Mouse (Mus musculus) thymus, postnatal 10 days (tissue): ENCODE measurements around the gene Abcb1b.
"Not testable (repeated sequence)": the region's sequence is repeated elsewhere in the genome, so short reads cannot be mapped to it uniquely, and the experiment has no call there.

Experiments used
- DNase-seq, 2 experiments: peaks; one replicate each; pipeline ENCODE4 v3.0.0; 2021; ENCODE audit warnings: low spot score in 2 of 2

Abcb1b gene

DNA sequence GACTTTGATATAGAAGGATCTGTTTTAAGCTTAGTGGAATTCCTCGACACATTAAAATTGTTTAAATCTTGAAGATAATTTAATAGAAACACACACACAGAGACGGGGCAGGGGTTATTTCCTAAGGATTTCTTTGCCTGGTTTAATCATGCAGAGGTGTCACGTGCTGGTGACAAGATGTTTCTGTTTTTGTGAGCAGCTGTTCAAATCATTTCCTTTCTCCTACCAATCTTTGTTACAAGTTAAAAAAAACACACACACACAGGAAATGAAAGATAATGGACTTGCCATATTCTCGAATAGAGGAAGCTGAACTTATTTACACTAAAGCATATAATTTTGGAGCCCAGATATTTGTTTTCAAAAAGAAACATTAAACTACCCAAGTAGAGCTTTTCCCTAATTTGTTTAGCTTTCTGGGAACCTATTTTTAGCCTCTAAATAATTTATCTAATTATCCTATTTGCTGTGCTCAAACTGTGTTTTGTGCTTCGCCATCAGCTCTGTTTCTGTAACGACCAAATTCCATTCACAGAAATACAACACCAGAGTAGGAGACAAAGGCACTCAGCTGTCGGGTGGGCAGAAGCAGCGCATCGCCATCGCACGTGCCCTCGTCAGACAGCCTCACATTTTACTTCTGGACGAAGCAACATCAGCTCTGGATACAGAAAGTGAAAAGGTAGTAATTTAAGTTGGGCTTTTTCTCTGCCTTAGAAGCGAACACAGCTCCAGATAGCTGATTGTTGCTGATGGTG is 65.8 kb downstream of the Abcb1b start:
- no peak for DNase-seq

DNA sequence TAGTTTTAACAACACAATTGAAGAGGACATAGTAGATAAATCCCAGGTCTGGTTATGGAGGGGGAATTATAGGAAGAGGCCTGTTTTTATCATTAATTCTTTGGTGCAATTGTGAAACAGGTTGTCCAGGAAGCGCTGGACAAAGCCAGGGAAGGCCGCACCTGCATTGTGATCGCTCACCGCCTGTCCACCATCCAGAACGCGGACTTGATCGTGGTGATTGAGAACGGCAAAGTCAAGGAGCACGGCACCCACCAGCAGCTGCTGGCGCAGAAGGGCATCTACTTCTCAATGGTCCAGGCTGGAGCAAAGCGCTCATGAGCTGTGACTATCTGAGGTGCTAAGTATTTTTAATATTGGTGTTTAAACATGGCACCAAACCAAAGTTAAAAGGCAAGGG is 67.7 kb downstream of the Abcb1b start:
- DNase-seq: not testable (repeated sequence)

DNA sequence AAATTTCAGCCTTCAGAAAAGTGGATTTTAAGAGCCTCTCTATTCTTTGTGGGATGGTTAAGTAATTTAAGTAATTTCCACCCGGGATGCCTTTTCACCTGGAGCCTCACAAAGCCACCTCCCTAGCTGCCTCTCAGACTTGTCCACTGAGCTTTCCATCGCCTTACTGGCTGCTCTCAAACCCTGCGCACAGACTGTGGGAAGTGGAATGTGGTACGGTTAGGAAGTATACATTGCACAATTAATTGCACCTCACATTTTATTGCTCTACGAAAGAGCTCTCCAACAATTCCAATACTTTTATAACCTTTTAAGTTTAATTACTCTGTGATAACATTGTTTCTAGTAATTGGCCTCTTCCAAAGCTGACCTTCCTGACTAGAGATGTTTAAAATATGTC is 68.4 kb downstream of the Abcb1b start:
- DNase-seq: no peak

DNA sequence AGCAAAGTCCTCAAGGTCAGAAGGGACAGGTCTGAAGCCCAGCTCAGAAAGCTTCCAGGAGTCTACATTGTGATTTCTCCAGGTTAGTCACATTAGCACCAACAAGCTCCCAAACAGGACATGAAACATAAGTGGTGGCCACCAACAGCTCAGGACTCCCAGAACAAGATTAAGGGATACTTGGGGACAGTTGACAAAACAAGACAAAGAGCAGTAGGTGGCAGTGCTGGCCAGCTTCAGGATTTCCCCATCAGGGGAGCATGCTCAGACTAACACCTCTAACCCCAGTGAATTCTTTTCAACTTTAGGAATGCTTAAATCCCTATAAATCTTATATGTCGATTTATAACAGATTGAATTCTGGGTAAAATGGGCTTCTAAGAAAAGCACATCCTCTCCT is 70.1 kb downstream of the Abcb1b start:
- DNase-seq: no peak

DNA sequence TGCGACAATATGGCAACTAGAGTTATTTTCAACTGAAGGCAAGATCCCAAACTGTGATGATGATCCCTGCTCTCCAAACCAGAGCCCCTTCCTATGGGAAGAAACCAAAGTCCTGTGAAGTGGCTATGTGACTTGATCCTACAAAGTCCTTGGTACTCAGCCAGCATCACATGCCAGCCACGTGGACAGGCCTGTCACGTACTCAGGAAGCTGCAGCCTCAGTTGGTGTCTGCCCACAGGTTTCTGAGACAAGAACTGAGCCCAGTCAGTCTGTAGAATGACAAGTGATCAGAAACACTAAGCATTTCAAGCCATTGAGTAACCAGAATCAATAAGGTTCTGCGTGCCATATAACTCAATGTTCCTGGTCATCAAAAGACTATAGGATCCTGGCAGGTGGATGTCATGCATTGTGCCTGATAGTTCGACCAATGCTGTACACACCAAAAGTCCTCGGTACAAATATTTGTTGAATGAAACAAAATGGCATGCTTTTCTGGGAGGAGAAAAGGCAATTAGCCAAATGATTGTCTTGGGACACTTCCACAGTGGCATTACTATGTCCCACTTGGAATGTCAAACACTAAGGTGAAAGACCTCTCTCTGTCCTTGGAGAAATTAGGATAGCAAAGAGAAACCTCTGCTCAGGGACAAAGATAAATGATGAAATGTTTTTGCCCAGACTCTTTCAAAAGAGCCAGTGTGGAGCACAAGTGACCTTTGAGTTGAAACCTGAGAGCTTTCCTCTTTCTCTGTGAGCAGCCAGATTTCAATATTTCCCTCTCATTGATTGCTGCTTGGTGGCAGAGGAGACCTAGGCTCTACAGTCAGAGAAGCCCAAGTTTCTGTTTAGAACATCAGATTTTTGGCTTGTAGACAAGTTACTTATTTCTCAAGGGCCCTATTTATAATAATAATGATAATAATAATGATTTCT is 75.3 kb downstream of the Abcb1b start:
- no peak for DNase-seq

DNA sequence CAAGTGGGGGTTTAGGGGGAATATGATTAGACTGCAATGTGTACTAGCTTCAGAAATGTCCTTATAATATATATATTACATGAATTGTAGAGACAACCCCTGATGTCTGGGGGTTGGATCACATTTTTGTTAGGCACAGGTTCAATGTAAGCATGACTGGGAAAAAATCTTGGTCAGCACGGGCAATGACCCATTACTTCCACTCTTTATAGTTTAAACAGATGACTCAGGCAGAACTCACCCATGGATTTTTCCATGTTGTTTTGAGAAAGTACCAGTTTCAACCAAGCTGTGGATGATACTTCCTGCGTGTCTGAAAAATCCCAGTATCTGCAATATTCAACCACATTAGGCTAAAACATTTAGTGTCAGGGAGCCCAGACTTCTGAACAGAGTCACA is 79.1 kb downstream of the Abcb1b start:
- no peak for DNase-seq

DNA sequence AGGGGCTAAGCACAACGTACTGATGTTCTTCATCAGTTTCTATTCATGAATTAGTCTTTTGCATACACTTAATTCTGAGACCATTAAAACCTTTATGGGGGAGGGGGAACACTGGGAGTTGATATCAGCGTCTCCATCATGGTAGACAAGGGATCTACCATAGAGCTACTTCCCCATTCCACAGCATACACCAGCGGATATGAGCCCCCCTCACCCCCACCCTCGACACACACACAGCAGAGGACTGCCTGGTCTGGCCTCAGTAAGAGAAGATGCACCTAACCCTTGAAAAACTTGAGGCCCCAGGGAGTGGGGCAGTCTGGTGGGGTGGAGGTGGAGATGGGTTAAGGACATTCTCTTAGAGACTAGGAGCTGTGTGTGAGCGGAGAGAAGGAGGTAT is 79.9 kb downstream of the Abcb1b start:
- DNase-seq: no peak

DNA sequence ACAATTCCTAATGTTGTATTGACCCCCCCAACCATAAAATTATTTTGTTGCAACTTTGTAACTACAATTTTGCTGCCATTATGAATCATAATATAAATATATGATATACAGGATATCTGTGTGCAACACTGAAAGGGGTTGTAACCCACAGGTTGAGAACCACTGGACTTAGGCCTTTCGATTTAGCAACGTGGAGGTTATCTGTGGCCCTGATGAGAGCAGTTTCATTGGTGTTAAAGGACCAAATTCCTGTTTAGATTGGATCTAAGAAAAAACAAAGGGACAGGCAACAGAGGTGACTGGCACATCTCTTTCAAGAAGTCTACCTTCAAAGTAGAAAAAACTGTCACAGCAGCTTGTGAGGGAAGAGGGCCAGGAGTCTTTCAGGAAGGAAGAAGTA is 87.9 kb downstream of the Abcb1b start:
- no peak for DNase-seq

DNA sequence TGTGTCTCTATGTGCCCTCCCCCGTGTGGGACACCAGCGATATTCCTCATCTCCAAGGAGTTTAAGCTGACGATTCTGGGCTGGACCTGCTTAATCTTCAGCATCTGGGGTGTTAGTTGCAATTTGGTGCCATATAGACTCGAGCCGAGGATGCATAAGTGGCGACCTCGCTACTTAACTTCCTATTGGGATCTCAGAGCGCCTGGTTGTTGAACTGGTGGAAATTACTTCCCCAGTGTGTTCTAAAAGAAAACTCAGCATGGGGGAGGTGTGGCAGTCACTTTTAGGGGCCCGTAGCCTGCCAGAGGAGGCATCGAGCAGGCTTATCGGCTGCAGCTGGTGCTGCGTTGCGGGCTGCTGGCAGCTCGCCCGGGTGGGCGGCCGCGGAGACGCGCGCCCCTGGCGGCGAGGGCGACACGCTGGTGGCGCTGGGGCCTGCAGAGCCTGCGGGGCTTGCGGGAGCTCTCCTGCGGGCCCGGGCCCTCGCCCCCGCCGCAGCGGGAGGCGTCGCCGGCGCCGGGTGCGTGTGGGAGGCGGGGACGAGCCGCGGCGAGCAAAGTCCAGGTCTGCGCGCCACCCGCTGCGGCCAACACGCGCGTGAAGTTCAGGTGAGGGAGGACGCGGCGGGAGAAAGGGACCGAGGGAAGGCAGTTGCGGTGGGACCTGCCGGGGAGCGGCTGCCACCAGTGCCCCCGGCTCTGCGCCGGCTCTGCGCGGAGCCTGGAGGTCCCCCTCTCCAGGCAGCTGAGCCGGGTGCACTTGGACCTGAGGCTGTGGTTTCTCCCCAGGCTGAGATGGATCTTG is 95.6 kb downstream of the Abcb1b start, which contains the start of gene Abcb4:
Gene Abcb4 (plus strand): TSS at position 418 of the 804 bp plus-strand sequence.
- DNase-seq: peak; percentile 51 to 66

DNA sequence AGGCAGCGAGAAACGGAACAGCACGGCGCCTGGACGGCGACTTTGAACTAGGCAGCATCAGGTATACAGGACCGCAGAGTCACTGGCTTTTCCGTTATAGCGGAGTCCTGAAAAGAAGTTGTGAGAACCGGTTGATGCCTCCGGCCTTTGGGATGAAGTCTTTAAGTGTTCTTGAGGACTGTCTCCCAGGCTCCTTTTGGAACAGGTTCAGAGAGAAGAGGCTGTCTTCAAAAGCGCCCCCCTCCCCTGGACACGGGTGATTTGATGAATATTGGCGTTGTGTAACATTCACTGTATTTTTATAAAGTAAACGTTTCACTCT is 96.1 kb downstream of the Abcb1b start:
- no peak for DNase-seq

DNA sequence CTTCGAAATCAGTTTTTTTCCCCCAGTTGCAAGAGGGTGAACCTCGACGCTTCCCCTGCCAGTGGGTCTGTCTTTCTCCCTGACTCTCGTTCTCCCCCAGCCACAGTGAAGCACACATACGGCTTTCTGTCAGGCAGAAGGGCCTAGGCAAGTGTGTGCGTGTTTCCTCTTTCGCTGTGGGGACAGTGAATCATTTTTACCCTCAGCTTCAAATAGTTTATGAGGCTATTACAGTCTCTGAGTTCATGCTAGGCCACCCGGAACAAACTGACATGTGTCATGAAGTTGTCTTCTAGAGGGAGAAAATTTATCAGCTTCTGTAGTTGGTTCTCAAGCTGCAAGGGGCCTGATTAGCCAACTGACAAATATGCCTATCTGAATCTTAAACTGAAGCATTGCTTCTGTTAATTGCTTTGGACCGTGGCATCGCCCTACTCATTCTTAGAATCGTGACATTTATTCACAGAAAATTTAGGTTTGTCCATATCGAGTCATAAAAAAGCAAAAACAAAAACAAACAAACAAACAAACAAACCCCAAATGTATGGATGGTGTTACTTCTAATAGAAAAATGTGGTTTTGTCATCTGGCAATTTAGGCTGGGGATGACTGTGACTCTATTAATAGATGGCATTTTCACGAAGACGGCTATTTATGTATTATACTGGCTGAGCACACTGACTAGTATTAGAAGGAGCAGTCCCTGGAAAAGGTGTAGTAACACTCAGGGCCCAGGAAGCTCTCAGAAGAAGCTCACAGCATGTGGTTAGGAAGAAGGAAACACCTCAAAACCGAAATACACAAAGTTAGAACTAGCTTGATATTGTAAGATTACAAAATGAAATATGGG is 96.9 kb downstream of the Abcb1b start:
- no peak for DNase-seq

DNA sequence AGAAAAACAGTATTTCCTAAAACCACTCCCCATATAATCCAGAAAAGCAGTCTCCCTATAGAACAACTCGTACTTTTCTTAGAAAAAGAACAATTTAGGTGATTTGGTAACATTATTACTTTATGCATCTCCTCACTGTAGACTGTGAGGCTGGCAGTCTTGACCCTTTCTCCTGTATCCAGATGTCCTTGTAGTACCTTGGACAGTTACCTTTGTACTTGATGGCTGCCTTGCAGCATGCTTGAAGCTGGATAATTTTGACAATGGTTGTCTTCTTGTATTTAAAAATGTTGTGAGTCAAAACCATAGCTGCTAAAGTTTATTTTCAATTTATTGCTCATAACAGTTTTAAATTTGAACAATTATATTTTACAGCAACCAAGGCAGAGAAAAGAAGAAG is 98.3 kb downstream of the Abcb1b start:
- DNase-seq: no peak

DNA sequence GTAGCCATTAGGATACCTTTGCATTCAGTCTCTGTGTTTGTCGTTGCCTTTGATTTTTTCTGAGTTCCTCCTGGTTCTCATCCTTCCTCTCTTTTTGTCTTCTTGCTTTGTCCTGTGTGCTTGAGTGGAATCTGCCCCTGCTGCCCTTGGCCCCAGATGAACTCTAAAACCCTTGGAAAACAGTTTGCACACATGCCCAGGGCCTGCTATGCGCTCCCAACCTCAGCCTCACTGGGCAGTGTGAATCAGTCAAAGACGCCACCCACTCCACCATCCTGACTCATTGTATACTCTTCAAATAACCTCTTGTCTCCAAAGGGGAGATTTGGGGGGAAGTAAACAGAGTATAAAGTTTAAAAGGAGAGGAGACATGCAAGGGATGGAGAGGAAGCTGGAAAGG is 100.3 kb downstream of the Abcb1b start:
- no peak for DNase-seq

DNA sequence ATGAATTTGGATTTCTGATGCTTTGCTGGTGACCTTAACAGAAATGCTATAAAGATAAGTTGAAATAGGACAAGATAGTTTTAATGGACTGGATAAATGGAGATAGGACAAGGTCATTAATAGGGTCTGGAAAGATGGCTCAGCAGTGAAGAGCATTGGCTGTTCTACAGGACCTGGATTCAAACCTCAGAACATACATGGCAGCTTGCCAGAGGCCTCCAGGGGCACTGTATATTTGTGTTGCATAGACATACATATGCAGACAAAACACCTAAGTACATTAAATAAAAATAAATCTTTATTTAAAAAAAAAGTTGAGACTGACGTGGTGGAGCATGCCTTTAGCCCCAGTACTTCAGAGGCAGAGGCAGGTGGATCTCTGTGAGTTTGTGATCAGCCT is 103.1 kb downstream of the Abcb1b start:
- no peak for DNase-seq

DNA sequence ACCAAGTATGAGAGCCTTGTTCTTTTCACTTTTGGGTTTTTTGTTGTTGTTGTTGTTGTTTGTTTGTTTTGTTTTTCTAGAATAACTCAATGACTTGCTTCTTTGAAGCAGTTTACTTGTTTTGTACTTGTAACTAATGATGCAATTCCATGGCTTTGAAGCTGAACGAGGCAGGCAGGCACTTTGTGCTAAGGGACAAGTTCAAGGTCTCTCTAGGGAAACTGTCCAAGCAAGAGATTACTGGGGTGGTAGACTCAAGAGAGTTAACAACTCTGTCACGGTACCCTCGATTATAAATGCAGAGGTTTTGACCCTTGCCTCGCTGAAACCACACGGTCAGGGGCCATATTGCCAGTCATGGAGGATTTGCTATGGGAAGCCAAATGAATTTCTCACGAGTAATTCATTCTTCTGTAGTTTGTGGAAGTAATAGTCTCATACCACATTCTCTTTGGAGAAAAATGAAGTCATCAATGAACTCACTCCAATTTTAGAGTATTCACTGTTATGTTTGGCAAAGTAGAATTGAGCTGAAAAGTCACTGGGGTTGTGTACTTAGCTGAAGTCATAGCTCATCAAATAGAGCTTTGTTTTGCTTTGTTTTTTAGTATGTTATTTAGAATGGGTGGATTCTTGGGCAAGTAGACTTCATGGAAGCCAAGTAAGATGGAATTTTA is 104.3 kb downstream of the Abcb1b start:
- no peak for DNase-seq

DNA sequence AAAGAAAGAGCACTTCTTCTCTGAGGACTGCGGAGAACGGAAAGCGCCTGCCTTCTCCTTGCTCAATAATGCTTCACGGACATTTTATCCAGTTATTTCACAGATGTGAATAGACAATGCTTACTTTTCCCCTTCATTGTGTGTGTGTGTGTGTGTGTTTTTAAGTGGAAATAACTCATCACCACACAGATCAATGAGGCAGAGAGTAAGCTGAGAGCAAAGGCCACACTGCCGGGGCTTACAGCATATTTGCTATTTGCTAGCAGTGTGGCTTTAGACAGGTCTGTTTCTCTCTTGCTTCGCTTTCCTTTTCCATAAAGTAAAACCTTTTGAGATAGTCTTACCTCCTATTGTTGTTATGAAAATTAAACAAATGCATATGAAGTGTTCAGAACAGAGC is 106.6 kb downstream of the Abcb1b start:
- no peak for DNase-seq

DNA sequence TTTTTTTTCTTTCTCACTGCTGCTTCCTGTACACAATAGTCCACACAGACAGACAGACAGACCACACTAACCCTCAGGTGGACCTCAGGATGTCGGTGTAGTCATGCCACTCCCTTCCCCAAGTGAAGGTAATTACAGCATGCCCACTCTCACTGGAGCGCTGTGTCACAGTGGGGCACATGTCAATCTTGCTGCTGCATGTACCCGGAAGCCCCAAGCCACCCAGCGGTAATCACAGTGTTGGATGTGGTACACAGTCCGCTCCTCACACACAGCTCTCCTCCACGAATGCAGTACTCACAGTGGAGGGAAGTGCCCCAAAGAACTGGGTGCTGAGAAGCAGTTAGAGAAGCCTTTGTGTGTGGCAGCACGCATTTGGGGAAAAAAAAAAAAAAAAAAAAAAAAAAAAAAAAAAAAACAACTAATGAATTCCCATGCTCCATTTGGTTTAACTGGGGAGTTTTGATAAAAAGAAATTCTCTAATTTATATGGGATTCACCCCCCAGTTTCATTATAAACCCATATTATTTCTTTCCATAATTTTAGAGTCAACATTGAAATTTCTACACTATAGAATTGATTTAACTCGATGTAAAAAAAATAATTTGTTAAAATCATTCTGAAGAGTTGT is 113.7 kb downstream of the Abcb1b start:
- DNase-seq: peak; percentile 28 to 39
